Mouse (Mus musculus): ENCODE data around the gene Ipo11.
"Not testable (repeated sequence)": the region's sequence is repeated elsewhere in the genome, so short reads cannot be mapped to it uniquely, and the experiment has no call there.

The Ipo11 gene

DNA sequence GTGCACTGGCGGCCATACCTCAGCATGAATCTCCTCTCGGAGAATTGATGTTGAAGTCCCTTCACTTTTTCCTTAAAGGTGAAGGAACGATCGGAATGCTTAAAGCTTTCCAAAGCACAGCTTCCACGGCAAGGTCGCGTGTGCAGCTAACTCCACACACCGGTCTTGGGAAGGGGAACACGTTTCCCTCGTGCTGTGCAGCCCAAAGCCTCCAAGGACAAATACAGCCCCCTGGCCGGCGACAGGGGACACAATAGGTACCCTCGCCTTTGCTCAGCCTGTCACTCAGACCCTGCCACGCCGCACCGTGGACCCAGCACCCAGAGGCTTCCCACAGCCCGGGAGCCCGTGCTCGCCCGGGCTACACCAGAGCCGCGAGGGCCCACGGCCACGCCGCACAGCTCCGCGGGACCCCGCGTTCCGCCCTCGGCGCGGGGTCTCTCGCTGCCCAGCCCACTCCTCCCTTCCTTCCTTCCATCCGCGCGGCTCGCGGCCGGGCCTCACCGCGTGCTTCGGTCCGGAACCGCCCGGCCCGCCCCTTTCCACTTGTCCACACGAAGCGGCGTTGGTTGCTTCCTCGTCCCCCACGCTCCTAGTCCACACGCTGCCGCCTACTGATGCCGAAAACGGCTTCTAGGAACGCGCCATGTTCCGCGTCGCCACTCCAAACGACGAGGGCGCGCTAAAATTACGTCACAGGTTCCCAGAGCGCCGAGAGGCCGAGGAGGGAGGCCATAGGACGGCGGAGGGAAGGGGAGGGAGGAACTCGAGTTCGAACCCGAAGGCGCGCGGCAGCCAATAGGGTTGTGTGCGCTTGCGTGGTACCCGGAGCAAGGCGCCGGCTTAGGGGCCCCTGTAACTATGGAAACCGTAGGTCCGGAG, at the start of gene Ipo11:
Gene Ipo11, minus strand, starts transcription at position 703 of the 882 bp plus-strand sequence.
- peak; percentile 97 for DNase-seq (ENCODE audit: low read depth)

DNA sequence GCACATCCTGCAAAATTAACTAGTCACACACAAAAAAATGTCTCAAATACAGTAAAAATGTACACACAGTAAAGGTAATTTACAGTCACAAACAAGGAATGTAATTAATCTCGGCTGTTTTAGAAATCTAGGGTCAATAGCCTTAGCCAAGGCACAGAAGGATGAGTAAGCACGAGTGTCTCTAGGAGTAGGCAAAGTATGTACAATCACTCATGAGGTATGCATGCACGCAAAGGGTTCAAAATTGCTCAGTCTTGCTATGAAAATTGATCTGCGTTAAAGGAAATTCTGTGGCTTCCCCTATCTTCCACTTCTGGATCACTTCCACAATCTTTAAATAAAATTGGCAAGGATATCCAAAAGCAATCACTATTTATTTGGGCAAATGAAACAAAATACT, 24.7 kb upstream of the Ipo11 start:
- DNase-seq (ENCODE audit: low read depth), result no peak

DNA sequence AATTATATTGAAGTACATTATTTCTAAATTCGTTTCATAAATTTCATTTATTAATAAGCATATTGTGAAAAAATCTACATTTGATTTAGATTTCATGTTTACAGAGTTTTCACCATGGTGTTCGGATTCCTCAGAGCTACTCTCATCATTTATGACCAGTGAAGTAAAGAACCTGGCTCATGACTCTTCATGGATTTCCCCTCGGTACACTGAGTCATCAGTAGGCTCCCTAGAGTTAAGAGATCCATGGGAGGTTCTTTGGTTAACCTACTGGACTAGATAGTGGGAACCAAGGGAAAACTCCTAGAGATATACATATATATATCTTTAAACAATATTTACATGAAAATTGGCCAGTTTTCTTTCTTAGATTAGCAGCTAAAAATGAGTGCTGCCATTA, 23.8 kb upstream of the Ipo11 start:
- DNase-seq (ENCODE audit: low read depth), result no peak

DNA sequence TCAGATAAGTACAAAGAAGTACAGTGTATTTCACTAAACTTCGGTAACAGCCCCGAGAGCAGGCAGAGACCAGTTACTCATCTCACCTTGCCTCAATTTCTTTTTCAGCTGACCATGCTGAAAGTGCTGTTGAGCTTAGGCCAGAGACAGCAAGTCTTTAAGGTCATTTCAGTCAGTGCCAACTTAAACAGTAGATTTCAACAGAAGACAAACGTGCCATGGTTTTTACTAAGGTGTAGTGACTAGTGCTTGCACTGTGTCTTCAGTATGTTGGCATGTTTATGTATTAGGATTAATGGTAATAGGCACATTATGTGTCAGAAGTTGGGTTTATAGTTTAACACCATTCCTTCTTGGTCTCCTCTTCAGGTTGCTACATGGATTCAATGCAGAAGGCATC, 21.5 kb upstream of the Ipo11 start:
- no peak for DNase-seq (ENCODE audit: low read depth)

- no peak for DNase-seq (ENCODE audit: low read depth)
Observed at GRCm38 (mm10) chr13:106957554-106957953, 20.8 kb upstream of the Ipo11 start.

DNA sequence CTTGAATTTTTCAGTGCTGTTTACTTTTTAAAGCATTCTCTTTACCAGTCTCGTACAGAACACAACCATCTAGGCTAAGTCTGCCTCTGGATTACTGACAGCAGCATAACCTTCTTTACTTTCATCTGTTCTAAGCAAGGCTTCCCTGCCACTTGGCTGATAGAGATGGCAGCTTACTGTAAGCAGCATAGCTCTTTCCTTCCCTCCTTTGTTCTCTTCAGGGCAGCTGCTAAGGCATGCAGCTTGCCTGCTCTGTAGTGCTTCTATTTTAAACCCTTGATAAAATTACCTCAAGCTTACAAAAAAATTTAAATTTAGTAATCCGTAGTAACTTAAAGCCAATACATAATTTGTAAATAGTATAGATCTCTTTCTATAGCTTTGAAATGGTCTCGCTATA, 18.1 kb upstream of the Ipo11 start:
- no peak for DNase-seq (ENCODE audit: low read depth)

DNA sequence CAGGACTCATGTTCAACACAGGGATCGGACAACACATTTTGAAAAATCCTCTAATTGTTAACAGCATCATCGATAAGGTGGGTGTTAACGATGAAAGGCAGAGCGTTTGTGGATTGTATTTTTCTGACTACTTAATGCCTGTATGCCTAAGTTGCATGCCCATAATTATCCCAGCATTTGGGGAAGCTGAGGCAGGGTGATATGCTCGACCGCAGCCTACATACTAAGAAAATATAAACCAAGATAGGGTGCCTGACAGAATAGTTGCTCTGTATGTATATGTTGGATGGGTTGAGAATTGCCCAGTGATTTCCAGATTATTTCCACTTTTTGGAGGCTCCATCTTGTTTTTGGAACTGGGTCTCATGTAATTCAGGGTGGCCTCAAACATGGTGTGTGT, 10.8 kb upstream of the Ipo11 start:
- peak; percentile 12 for DNase-seq (ENCODE audit: low read depth)

GRCm38 (mm10) chr13:106946594-106947540, 10.1 kb upstream of the Ipo11 start, which contains the start of gene Dimt1:
Gene Dimt1 (plus strand): TSS chr13:106947127.
- peak; percentile 95 for DNase-seq (ENCODE audit: low read depth)

DNA sequence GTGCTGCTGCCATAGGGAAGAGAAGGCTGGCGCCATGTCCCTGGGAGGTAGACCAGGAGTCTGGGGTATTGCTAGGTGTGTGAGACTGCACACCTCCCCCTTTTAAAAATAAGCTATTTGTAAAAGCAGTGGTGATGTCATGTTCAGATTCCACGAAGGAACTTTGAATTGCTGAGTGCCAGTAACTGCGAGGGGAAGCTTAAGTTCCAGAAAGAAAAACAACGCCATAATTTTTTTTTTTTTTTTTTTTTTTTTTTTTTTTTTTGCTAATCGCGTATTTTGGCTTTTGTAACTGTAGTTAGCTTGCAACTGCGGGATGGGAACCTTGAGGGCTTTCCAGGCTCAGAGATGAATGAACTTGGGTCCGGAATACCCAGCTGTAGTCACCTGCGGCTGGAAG, 8.8 kb upstream of the Ipo11 start:
- DNase-seq (ENCODE audit: low read depth), result no peak

- no peak for DNase-seq (ENCODE audit: low read depth)
Observed at GRCm38 (mm10) chr13:106942721-106943120, 6.0 kb upstream of the Ipo11 start.

- DNase-seq (ENCODE audit: low read depth), result peak; percentile 56
Observed at GRCm38 (mm10) chr13:106941211-106941976, 4.6 kb upstream of the Ipo11 start.

GRCm38 (mm10) chr13:106937138-106937472, 347 bp upstream of the Ipo11 start:
- no peak for DNase-seq (ENCODE audit: low read depth)

DNA sequence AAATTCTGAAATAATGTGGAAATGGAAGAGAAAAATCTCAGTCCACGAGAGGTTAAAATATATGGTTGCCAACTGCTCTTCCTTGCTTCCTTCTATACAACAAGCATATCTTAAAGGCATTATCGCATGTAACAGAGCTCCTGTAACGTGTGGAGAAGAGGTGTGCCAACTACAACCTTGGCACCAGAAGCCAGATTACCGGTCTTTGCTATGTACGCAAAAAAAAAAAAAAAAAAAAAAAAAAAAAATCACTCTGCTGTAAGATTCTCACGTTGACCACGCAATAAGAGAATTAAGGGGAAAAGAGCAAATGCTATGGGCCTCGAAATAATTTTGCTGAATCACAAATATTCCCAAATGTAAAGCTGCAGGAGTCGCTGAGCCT, 895 bp downstream of the Ipo11 start:
- no peak for DNase-seq (ENCODE audit: low read depth)

DNA sequence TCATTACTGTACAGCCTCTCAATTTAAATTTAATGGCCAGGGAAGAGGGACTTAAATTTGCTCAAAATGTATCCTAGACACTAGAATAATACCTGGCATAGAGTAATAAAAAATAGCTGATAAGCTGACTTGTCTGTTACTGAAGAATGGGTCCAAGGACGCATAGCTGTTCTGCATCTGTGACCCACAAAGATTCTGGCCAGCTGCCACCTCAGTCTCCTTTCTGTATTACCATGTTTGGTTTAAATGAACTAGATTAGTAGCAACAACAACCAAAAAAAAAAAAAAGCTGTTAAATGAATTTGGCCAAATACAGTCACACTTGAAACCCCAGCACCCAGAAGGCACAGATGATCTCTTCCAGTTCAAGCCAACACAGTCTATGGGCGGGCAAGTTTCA, 7.6 kb downstream of the Ipo11 start:
- DNase-seq (ENCODE audit: low read depth), result no peak

GRCm38 (mm10) chr13:106928296-106928695, 8.5 kb downstream of the Ipo11 start:
- no peak for DNase-seq (ENCODE audit: low read depth)

DNA sequence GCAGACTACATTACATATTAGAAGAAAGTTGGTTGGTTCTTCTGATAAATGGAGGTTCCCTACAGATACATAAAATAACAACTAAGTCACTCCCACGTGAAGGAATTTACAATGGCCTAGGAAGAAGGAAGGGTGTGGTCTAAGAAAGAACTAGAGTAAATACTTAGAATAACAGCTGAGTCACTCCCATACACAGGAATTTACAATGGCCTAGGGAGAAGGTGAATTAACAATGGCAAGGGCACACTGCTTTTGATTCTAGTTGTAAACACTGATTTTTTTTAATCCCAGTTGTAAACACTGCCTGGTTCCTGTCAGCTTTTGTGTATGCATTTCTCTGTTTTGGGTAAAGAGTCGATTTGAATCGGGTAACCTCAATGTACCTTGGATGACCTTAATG, 10.8 kb downstream of the Ipo11 start:
- not testable (repeated sequence) for DNase-seq (ENCODE audit: low read depth)

- peak; percentile 69 for DNase-seq (ENCODE audit: low read depth)
Observed at GRCm38 (mm10) chr13:106918322-106919050, 18.3 kb downstream of the Ipo11 start.

GRCm38 (mm10) chr13:106913125-106913736, 23.5 kb downstream of the Ipo11 start:
- no peak for DNase-seq (ENCODE audit: low read depth)

DNA sequence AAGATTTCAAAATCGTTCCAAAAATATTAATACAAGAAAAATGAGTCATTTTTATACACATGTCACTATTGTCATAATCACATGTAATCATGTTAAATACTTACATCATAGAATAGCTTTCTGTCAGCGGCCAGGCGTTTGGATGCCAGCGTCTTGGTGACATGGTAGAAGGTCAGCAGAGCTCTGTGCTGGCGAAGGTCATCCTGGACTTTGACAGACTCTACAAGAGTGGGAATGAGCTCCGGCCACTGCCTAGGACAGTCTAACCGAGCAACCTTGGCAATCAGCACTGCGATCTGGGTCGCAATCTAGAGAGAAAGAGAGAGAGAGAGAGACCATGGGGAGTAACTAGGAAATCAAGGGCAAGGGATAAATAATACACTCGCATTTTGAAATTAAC, 26.7 kb downstream of the Ipo11 start:
- no peak for DNase-seq (ENCODE audit: low read depth)

- DNase-seq (ENCODE audit: low read depth), result no peak
Observed at GRCm38 (mm10) chr13:106907273-106907672, 29.5 kb downstream of the Ipo11 start.

GRCm38 (mm10) chr13:106905154-106905553, 31.6 kb downstream of the Ipo11 start:
- DNase-seq (ENCODE audit: low read depth), result not testable (repeated sequence)
